ENCODE assay signal across 8 mouse cellular contexts in the genomic region with DNA sequence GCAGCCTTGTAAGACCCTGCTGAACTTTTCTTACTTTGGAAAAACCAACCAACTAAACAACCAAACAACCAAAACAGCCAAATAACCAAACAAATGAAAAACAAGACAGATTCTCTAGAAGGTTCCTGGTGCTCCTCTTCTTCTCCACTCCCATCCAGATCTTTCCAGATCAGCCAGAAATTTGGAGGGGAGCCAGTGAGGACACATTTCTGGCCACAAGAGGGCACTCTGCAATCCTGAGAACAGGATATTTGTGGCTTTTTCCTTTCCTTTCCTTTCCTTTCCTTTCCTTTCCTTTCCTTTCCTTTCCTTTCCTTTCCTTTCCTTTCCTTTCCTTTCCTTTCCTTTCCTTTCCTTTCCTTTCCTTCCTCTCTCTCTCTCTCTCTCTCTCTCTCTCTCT.
DNase-seq lines count a peak whose midpoint lies in the region; TF ChIP-seq lines count a peak whose summit lies in the region.
"Not testable (repeated sequence)": the region's sequence is repeated elsewhere in the genome, so short reads cannot be mapped to it uniquely, and the experiment has no call there.

No protein-coding gene starts in this region.

- not testable (repeated sequence) for H3K9me3 ChIP-seq in hindbrain, embryonic 10.5 days

- H3K4me3 ChIP-seq in hindbrain, embryonic 10.5 days; lung, adult 2 months (replicated peaks; ENCODE audit: extremely low read depth, low read depth, low read length): not testable (repeated sequence)

- peak; percentile 48 for TF ChIP-seq CTCF in lung, adult 2 months (IDR thresholded peaks at IDR 0.05; ENCODE audit: insufficient read depth, low read length)

- not testable (repeated sequence) for H3K36me3 ChIP-seq in hindbrain, embryonic 10.5 days

- peaks cover 93% of the 10 kb centered on the region for H3K27me3 ChIP-seq in hindbrain, embryonic 10.5 days (ENCODE audit: insufficient read depth, poor library complexity, severe bottlenecking)

- not testable (repeated sequence) for TF ChIP-seq POLR2A in lung, adult 2 months (IDR thresholded peaks at IDR 0.05; ENCODE audit: borderline replicate concordance, extremely low read depth, low read depth, low read length)

- not testable (repeated sequence) for H3K27ac ChIP-seq in hindbrain, embryonic 10.5 days

- not testable (repeated sequence) for H3K4me1 ChIP-seq in hindbrain, embryonic 10.5 days (replicated peaks); lung, adult 2 months (ENCODE audit: control insufficient read depth, insufficient read depth, low read length)

- peak; percentile 85 for DNase-seq in NIH3T3 (ENCODE audit: low read depth)
- DNase-seq in cerebellum, adult 9-10 months: peak; percentile 90
- peak; percentile 37 to 72 for DNase-seq in frontal cortex, postnatal 14 days (ENCODE audit: low spot score in 2 of 2)
- peak; percentile 23 for DNase-seq in hindbrain, embryonic 10.5 days (ENCODE audit: low spot score)
- DNase-seq in layer of hippocampus, adult 9-11 months: peak; percentile 34
- DNase-seq in lung, adult 2 months: peak; percentile 65
- DNase-seq in retina, adult 2 months (ENCODE audit: low read depth, low spot score): peak; percentile 43
- DNase-seq in urinary bladder, postnatal 25 days (ENCODE audit: low spot score): peak; percentile 74

Comparison
In these comparisons a context has a peak if more than half of its experiments do, and no peak if none do; other contexts are left out.
1. DNase-seq: peak in every context shown above with its lines; median percentile 90 in cerebellum, adult 9-10 months; 85 in NIH3T3; 74 in urinary bladder, postnatal 25 days; 65 in lung, adult 2 months; 54 in frontal cortex, postnatal 14 days; 43 in retina, adult 2 months; 34 in layer of hippocampus, adult 9-11 months; 23 in hindbrain, embryonic 10.5 days.